Mouse (Mus musculus) olfactory bulb, adult 2 months (tissue): ENCODE measurements around the gene Tpst1. TPM values are rescaled to one million over a fixed set of nuclear protein-coding genes. Genes with fewer than 3 reads are reported as not detected.

Experiments used
- H3K27ac ChIP-seq: fragments of 200-500 bp; 2 replicates; pipeline ENCODE4 v1.5.1; 2012; ENCODE audit warnings: low read depth, low read length; ENCODE audit not compliant: insufficient read depth
- H3K4me1 ChIP-seq: fragments of 200-500 bp; 2 replicates; pipeline ENCODE4 v1.6.1; 2012; ENCODE audit warnings: low read length; ENCODE audit not compliant: control insufficient read depth, insufficient read depth
- H3K4me3 ChIP-seq: fragments of 200-500 bp; 2 replicates; pipeline ENCODE4 v1.5.1; 2012; ENCODE audit warnings: mild to moderate bottlenecking, low read depth, low read length, moderate library complexity; ENCODE audit not compliant: insufficient read depth
- CTCF ChIP-seq: fragments of 200-500 bp; IDR thresholded peaks from 2 replicates; pipeline ENCODE4 v1.5.1; 2012; ENCODE audit warnings: low read depth, mild to moderate bottlenecking, low read length, moderate library complexity; ENCODE audit not compliant: insufficient read depth
- POLR2A ChIP-seq: fragments of 200-500 bp; IDR thresholded peaks from 2 replicates; pipeline ENCODE4 v1.6.1; 2012; ENCODE audit warnings: mild to moderate bottlenecking, low read depth, low read length, moderate library complexity; ENCODE audit not compliant: insufficient read depth
- WGBS: fragments of 180-500 bp; shearing (Covaris S2); methylation state at CpG from one replicate; pipeline ENCODE4 v1.1.7; 2018; 5-methylcytosine and 5-hydroxymethylcytosine counted together
- polyA plus RNA-seq: library from polyadenylated mRNA; stranded (reverse); fragments of >200 nt; gene quantifications from 2 replicates; pipeline ENCODE4 v1.2.4, GENCODE M21; 2012; ENCODE audit warnings: low replicate concordance; ENCODE audit not compliant: missing spikeins, insufficient read depth, insufficient read length

Gene Tpst1
- polyA plus RNA-seq, 1 experiment, result not detected

DNA sequence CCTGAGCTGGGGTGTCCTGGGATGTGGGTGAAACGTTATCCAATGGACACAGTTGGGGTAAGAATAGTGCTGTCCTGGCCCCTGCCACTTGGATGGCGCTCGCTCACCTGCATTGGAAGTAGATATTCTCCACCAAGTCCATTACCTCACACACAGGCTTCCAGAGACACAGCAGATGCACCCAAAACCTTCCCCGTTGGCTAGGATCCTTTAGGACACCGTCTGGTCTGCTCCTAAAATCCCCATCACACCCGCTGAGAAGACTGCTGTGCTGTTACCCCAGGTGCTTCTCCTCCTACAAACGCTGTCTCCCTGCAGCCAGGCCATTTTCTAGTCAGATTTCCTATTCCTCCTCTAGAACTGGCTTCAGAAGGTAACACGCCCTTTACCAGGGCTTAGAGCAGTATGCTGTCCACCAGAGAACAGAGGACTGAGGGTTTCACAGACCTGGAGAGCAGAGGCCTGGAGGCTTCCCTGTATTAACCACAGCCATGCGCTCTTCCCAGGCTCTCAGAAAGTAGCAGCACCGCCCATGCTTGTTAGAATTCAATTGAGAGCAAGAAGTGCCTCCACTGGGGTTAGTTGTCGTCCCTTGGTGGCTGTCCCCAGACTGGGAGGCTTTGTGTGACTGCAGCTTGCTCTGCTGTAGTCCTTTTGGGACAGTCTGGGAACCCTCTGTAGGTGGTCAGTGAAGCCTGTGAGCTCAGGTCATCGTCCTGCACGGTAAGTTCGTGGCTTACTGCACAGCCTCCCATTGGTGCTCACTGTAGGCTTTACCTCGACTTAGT lies 21.9 kb upstream of the Tpst1 start:
- WGBS, result 87% methylated on average over 15 of the region's 15 CpGs
- H3K4me3 ChIP-seq, result no peak overlapping the region
- no peak for TF ChIP-seq CTCF
- no peak for TF ChIP-seq POLR2A
- H3K4me1 ChIP-seq, result peaks cover 15% of the 10 kb centered on the region
- no peak overlapping the region for H3K27ac ChIP-seq

DNA sequence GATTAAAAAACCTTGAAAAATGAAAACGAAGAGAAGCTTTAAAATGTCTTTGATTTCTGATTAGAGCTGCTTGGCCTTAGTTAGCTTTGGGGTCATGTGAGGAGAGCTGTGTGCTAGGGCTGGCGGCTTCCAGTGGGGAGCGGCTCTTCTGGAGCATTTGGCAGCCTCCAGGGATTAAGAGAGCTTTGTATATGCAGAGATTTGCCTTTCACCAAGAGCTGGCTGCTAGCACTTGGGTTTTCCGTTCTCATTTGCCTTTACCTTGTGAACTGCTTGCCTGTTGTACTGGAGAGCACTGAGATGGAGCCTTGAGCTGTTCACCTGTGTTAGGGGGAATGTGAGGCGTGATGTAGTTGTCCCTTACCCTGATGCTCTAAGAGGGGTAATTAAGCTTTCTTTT lies 20.6 kb upstream of the Tpst1 start:
- H3K27ac ChIP-seq, result no peak overlapping the region
- no peak overlapping the region for H3K4me3 ChIP-seq
- peaks cover 15% of the 10 kb centered on the region for H3K4me1 ChIP-seq
- 17% methylated on average over 5 of the region's 5 CpGs for WGBS
- TF ChIP-seq CTCF (no peak), POLR2A (no peak)

- peaks cover 15% of the 10 kb centered on the region for H3K4me1 ChIP-seq
- no peak overlapping the region for H3K27ac ChIP-seq
- WGBS, result 81% methylated on average over 6 of the region's 6 CpGs
- no peak overlapping the region for H3K4me3 ChIP-seq
- TF ChIP-seq CTCF (no peak), POLR2A (no peak)
Measured at GRCm38 (mm10) chr5:130052955-130053354, 20.2 kb upstream of the Tpst1 start.

DNA sequence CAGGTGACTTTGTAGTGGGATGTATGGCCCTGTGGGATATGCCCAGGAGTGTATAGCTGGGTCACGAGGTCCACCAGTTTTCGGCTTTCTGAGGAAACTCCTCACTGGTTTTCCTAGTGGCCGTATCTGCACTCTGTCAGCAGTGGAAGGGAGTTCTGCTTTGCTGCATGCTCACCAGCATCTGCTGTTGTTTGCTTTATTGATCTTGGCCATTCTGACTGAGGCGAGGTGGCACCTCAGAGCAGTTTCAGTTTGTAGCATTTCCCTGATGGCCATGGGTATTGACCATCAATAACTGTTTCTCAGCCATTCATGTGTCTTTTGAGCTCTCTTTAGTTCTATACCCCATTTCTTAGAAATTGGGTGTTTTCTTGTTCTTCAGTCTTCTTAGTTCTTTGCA lies 17.4 kb upstream of the Tpst1 start:
- no peak overlapping the region for H3K27ac ChIP-seq
- H3K4me3 ChIP-seq, result no peak overlapping the region
- WGBS, result 96% methylated on average over 4 of the region's 4 CpGs
- TF ChIP-seq CTCF (no peak), POLR2A (no peak)
- peaks cover 4% of the 10 kb centered on the region for H3K4me1 ChIP-seq

DNA sequence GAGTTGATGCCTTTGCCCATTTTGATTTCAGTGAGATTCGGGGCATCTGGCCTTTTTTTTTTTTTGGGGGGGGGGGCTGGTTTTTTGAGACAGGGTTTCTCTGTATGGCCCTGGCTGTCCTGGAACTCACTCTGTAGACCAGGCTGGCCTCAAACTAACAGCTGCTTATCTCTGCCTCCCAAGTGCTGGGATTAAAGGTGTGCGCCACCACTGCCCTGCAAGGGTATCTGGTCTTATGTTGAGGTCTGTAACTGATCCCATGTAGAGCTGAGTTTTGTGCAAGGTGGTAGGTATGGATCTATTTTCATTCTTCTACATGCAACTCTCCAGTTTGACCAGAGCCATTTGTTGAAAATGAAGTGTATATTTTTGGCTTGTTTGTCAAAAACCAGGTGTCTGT lies 16.8 kb upstream of the Tpst1 start:
- TF ChIP-seq CTCF (no peak), POLR2A (no peak)
- 90% methylated on average over 2 of the region's 2 CpGs for WGBS

GRCm38 (mm10) chr5:130059413-130060328 lies 13.5 kb upstream of the Tpst1 start:
- WGBS, result 67% methylated on average over 12 of the region's 12 CpGs
- no peak overlapping the region for H3K4me3 ChIP-seq
- H3K4me1 ChIP-seq, result no peaks in the 10 kb centered on the region
- H3K27ac ChIP-seq, result no peak overlapping the region
- TF ChIP-seq CTCF, result no peak
- no peak for TF ChIP-seq POLR2A

More for the DNA sequence above, 16.8 kb upstream of the Tpst1 start:
- Histone ChIP-seq H3K4me3 (no peak overlapping the region), H3K4me1 (peaks cover 4% of the 10 kb centered on the region), H3K27ac (no peak overlapping the region)

DNA sequence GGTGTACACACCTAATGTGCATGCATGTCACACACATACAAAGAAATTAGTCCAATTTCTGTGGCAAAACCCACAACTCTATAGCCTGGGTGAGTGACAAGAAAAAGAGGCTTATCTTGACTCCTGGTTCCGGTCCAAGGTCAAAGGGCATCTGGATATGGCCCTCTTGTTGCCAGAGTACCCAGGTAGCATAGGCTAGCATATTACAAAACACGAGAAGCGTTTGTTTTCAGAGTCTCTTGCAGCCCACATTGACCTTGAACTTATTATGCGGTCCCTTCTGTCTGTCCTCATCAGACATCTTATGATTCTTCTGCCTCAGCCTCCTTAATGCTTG lies 12.8 kb upstream of the Tpst1 start:
- H3K4me1 ChIP-seq, result no peaks in the 10 kb centered on the region
- no peak overlapping the region for H3K27ac ChIP-seq
- TF ChIP-seq POLR2A, result no peak
- no peak for TF ChIP-seq CTCF
- no peak overlapping the region for H3K4me3 ChIP-seq
- WGBS, result 93% methylated on average over 4 of the region's 4 CpGs

GRCm38 (mm10) chr5:130062096-130062495 lies 11.0 kb upstream of the Tpst1 start:
- Histone ChIP-seq H3K4me3 (no peak overlapping the region), H3K27ac (no peak overlapping the region), H3K4me1 (no peaks in the 10 kb centered on the region)
- TF ChIP-seq CTCF, result no peak
- no peak for TF ChIP-seq POLR2A
- 69% methylated on average over 2 of the region's 2 CpGs for WGBS

DNA sequence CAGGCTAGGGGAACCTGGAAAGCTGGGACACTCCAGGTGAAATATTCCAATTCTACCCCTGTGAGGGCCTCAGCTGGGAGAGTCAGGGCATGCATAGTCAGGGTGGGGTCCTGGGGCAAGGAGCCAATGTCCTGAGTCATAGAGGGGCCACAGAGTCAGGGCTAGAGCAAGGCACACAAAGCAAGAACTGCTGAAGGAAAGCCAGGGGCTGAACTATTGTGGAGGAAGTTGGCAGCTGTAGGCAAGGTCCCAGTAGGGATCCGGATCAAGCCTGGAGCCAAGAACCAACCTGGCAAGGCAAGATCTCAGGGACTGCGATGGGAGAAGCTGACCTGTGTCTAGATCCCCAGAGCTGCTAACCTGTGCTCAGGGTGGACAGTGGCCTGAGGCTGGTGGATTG lies 9.4 kb upstream of the Tpst1 start:
- WGBS, result 67% methylated on average over 2 of the region's 2 CpGs
- no peaks in the 10 kb centered on the region for H3K4me1 ChIP-seq
- no peak overlapping the region for H3K4me3 ChIP-seq
- no peak for TF ChIP-seq CTCF
- no peak for TF ChIP-seq POLR2A
- H3K27ac ChIP-seq, result no peak overlapping the region
